Mouse (Mus musculus): Measurements from ENCODE around the gene Rhod.

DNA sequence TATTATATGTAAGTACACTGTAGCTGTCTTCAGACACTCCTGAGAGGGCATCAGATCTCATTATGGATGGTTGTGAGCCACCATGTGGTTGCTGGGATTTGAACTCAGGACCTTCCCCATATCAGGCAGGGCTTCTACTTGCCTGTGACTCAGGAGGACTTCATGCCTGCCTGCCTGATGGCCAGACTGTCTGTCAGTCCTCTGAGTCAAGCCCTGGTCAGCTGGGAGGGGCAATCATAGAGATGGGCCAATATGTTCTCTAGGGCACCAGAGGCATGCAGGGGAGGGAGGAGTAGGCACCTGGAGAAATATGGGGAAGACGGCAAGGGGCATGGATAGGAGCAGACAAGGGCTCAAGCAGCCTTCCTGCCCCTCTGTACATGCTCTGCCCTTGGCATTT is 4.2 kb downstream of the Rhod start:
- no peak for TF ChIP-seq POLR2A (IDR thresholded peaks at IDR 0.05; ENCODE audit: low read depth, low read length)
- TF ChIP-seq CTCF (IDR thresholded peaks at IDR 0.05; ENCODE audit: extremely low read depth, insufficient read length, insufficient replicate concordance, low read depth, low read length) = no peak
